Mouse (Mus musculus): ENCODE data around the gene Angel1.

GRCm38 (mm10) chr12:86761036-86761435 is 34.8 kb upstream of the Angel1 start:
- TF ChIP-seq CTCF (IDR thresholded peaks at IDR 0.05) (no peak), EP300 (IDR thresholded peaks at IDR 0.05) (no peak)

All from lung, postnatal 0 days (tissue).